Mouse (Mus musculus): ENCODE measurements around the gene Swsap1. TPM values are rescaled to one million over a fixed set of nuclear protein-coding genes. Genes with fewer than 3 reads are reported as not detected.

The Swsap1 gene
- total RNA-seq, 2 experiments from 2014 or later, result 2.7 to 3.6 TPM

DNA sequence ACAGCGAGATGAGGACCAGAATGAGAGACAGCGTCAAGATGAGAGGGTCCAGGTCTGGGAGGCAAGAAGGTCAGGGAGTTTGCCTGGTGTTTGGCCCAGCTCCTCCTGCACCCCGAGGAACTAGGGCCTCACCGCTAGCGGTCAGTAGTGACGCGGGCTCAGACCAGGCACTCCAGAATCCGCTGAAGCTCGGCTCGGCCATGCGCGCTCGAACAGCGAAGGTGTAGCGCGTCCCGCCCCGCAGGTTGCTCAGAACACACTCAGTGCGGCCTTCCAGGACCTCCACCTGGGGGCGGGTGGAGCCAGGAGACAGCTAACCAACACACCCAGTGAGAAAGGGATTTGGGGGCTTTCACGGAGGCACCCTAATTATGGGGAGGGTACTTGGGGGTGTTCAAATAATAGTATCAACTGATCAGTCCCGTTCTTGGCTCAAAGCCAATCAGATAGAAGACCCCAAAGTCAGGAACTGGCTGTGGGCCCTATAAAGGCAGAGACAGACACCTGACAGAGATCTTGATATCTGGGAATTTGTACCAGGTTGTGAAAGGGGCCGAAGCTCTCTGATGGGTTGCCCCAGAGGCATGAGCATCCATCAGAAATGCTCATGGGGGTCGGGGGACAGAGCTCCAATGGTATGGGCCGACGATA lies 5.1 kb downstream of the Swsap1 start:
- DNase-seq, result no peak
- intact Hi-C loops (cut with DNase I; ENCODE audit: low total_unique reads), result no loop called here

DNA sequence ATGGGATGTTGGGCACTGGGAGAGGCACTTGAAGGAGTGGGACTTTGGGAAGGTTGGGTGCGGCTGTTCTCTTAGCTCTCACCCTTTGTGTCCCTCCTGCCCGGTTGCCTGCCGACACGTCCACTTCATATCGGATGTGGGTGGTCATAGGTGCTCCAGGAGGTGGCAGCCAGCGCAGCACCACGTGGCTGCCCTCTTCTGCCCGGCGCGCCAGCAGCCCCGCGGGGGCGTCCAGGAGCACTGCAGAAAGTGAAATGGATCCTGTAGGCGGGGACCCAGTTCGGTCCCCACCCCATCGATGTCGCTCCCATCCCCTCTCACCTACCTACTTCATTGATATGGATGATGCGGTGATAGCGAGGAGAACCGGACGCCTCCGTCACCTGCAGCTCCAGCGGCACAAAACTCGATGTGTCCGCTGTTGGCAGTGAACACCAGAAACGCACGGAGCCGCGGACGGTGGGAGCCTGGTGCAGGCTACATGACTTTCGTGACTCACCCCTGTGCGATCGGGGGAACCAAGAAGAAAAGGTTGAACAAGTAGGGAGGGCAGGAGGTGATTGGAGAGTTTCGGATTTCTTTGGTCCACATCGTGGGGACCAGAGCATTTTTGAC lies 5.9 kb downstream of the Swsap1 start:
- no peak for DNase-seq
- intact Hi-C loops (cut with DNase I; ENCODE audit: low total_unique reads), result no loop called here

DNA sequence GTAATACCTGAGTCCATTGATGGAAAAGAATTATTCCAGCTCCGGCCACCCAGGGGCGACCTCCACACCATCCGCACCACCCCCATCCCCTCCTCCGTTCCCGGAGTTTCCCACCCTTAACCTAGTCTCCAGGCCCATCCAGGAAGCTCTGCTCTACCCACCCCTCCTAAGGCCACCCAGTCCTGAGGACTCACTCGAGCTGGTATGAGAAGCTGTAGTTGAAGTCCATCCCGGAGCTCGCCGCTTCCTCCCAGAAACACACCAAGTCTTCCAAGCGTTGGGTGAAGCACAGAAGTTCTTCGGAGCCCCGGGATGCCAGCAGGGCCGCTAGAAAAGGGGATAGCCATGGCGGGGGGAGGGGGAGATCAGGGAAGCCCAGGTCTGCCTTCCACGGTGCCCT lies 6.5 kb downstream of the Swsap1 start:
- DNase-seq, result no peak
- intact Hi-C loops (cut with DNase I; ENCODE audit: low total_unique reads), result no loop called here

DNA sequence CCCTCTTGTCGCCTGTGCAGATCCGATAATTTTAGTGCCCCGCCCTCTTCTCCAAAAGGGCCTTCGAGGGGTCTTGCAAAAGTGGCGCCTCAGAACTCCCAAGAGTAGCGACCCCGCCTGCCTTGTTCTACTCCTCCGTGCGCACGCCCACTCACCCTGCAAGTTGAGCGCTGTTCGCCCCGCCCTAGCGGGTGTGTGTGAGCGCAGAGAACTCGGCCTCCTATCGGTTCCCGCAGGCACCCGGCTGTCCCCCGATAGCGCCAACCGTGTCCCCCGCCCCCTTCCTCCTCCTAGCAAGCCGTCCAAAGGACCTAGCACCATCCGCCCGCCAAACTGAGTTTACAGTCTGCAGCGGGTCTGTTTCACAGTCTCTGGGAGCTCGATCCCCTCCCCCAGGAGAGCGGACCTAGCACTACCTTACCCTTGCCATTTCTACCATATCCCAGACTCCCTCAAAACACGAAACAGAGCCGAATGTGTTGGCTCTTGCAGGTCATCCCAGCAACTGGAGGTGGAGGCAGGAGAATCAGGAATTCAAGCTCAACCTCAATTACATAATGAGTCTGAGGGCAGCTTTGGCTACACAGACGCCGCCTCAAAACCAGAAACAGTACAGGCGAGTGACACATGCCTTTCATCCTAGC lies 7.0 kb downstream of the Swsap1 start:
- intact Hi-C loops (cut with DNase I; ENCODE audit: low total_unique reads), result no loop called here
- peak; percentile 68 for DNase-seq

DNA sequence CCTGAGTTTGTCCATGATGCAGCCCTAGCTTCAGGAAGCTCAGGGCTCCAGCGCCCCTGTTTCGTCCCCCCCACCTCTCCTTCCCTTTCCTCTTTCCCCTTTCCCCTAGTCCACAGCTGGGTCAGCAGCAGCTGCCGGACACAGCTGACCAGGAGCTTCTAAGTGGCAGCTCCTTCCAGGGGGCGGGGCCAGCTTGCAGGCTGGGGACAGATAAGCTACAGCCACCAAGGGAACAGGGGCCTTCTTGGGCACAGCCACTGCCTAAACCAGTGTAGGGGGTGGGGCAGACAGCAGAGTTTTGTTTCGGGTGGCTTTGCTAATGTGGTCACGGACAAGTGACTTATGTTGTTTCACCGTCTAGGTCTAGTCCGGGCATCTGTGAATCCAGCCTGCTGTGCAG lies 7.9 kb downstream of the Swsap1 start, which contains the start of gene Epor:
Gene Epor, minus strand, starts transcription at position 90 of the 400 bp plus-strand sequence.
- intact Hi-C loops (cut with DNase I; ENCODE audit: low total_unique reads), result no loop called here
- peak; percentile 79 for DNase-seq

DNA sequence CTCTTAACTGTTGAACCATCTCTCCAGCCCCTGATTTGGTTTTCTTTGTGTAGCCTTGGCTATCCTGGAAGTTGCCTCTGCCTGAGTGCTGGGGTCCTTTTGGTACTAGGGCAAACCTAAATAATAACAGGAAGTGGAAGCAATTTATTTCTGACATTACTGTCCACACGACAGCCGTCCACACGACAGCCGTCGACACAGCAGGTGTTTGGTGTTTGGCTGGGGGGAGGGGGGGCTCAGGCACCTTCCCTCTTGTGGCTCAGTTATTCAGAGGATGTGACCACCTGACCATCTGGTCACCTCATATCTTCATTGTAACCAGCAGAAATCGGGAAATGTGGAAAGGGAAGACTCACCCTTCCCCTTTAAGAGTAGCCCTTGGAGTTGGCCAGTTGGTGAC lies 13.3 kb downstream of the Swsap1 start:
- DNase-seq, result no peak
- intact Hi-C loops (cut with DNase I; ENCODE audit: low total_unique reads), result no loop called here

DNA sequence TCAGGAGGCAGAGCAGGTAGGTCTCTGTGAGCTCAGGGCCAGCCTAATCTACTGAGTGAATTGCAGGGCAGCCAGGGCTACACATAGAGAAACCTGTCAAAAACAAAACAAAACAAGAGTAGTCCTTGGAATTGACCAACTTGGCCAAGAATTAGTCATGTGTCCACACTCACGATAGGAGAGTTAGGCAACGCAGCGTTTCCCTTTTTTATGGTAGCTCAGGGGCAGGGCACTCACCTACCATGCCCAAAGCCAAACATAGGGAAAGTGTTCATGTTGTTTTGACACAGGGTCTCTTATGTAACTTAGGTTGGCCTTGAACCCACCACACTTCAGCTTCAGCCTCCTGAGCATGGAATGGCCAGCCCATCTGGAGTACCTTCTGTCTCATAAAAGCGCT lies 13.7 kb downstream of the Swsap1 start:
- intact Hi-C loops (cut with DNase I; ENCODE audit: low total_unique reads), result no loop called here
- no peak for DNase-seq

DNA sequence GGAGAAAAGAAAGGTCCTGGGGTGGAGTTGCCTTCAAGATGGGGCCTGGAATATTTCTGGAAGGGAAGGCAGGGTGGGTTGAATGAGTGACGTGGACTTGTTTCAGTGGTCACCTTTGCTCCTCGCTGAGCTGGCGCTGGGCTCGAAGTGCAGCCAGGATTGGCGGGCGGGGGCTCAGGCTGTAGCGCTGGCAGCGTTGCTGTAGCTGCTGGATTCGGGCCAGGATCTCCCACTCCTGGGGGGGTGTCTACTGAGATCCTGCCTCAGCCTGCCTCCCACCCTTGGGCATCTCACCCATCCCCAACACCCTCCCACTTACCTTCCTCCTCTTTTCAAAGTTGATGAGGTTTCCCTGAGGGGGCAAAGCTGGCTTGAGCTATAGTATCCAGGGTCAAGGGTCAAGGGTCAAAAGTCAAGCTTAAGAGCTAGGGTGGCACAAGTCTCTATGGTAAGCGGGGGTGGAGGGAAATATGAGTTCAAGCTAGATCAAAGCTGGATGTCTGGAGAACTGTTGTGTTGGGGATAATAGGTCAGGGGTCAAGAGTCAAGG lies 21.1 kb downstream of the Swsap1 start:
- DNase-seq, result no peak
- intact Hi-C loops (cut with DNase I; ENCODE audit: low total_unique reads), result loop anchor here (10.0 kb wide), 1 partner anchor 168 kb away; no protein-coding TSS in a partner anchor

DNA sequence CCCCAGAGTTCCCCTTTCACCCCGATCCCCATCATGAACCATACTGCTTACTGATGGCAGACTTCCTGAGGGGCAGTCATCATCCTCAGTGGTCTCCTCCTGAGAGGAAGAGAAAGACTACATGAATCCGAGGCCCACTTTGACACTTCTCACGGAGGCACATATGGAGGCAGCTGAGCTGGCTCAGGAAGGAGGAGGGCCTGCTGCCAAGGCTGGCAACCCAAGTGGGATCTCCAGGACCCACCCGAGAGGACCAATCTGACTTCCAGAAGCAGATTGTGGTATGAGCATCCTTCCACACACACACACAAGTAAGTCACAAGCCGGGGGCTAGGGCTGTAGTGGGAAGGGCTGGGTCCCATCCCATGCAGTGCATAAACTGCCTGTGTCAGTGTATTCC lies 21.8 kb downstream of the Swsap1 start:
- intact Hi-C loops (cut with DNase I; ENCODE audit: low total_unique reads), result loop anchor here (10.0 kb wide), 1 partner anchor 167 kb away; no protein-coding TSS in a partner anchor
- DNase-seq, result no peak

DNA sequence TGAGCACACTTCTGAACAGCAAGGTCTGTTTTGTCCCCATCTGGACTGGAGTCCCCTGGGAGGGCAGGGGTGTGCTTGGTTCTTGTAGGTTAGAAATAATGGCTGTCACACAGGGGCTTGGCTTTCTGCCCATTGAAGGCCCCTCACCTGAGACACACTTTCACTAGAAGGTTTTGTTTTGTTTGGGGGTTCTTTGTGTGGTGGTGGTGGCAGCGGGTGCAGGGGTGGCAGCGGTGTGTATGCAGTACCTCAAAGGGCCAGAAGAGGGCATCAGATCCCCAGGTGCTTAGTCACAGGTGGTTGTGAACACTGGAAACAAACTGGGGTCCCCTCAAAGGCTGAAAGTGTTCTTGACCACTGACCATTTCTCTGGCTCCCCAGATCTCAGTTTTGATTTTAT lies 22.4 kb downstream of the Swsap1 start:
- no peak for DNase-seq
- intact Hi-C loops (cut with DNase I; ENCODE audit: low total_unique reads), result loop anchor here (10.0 kb wide), 1 partner anchor 167 kb away; no protein-coding TSS in a partner anchor

DNA sequence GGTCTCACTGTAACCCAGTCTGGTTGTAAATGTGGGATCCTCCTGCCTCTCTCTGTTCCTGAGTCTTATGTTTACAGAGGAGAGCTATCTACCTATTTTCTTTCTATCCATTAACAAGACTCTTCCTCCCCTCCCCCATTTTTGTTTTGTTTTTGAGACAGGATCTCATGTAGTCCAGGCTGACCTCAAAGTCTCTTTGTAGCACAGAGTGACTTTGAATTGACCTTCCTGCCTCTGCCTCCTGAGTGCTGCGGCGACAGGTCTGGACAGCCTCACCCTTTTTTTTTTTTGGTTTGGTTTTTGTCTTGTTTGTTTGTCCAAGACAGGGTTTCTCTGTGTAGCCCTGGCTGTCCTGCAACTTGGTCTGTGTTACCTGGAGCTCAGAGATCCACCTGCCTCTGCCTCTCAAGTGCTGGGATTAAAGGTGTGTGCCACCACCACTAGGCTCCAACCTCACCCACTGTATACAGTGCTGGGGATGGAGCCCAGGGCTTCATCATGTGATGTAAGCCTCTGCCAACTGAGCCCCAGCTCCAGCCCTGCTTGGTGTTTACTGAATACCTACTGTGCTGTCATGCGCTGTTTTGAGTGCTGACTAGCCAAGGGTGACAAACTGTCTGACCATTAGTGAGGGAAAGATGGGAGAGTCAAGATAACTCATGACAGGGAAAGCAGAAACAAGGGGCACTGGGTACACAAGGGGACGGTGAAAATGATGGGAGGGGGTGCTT lies 23.0 kb downstream of the Swsap1 start:
- no peak for DNase-seq
- intact Hi-C loops (cut with DNase I; ENCODE audit: low total_unique reads), result loop anchor here (10.0 kb wide), 1 partner anchor 166 kb away; no protein-coding TSS in a partner anchor

DNA sequence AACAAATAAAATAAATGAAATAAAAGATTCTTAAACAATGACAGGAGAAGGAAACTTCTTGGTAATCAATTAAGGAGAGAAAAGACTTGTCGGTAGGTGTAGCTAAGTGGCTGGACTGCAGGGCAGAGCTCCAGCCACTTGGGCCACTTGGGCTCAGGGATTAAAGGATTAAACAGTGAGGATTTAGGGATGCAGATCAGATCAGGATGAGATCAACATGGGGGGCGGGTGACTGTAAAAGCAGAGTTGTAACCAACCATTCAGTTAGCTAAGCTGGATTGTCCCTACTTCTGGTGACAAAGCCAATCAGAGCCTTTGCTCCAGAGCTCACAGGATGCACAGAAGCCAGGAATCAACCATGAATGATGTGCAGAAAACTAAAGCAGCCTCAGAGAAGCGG lies 28.4 kb downstream of the Swsap1 start:
- intact Hi-C loops (cut with DNase I; ENCODE audit: low total_unique reads), result no loop called here
- no peak for DNase-seq

DNA sequence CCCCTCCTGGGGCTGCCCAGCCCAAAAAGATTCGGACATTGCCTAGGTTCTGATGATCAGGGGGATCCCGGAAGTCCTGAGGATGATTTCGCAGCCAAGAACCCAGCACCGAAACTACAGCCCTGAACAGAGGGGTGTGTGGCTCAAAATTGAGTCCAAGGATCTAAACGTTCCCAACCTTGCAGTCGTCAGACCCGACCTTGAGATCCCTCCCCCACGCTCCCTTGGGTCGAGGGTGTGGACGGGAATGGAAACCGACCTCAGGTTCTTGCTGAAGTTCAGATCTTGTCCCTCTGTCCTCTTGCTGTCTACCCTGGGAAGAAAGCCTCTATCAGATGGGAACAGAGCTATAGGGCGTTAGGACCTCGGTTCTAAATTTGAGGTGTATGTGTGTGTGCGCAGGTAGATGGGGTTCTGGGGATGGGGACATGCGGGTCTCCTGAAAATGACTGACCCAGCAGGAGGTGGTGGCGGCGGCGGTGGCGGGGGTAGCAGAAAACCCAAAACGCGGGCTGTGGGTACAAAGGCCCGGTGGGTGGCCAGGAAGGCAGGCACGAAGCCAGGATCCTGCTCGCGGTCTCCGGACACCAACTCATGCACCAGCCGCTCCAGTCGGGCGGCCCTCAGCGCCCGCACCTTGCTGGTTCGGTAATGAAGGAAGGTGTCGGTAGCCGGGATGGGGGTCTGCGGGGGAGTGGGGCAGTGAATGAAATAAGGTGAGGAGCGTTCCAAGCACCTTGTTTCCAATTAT lies 32.2 kb downstream of the Swsap1 start:
- intact Hi-C loops (cut with DNase I; ENCODE audit: low total_unique reads), result no loop called here
- DNase-seq, result no peak

DNA sequence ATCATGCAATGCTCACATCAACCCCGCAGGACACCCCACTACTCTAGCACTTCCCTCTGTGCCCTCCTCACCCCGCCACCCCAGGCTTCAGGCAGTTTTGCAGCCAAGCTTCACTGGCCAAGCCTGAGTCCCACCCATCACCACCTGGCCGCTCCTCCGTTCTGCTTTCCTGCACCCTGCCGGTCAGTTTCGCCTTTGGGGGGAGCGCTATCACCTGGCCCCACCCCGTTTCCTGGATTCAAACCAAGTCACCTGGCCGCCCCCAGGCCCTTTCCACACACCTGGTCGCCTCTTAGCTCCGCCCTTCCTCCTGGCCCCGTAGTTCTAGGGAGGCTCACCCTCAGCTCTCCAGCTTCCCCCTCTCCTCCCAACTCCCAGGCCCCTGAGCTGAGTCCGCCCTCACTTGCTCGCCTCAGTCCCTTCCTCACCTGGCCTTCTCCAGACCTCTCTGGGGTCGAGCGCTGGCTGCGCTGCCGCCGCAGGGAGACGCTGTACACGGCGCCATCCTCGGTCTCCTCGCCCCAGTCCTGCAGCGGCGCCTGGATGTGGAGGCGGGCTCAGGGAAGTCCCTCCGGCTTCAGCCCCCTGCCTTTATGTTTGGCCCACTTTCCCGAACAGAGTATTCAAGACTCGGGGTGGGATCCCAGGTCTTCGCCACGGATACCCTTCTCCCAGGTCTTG lies 33.0 kb downstream of the Swsap1 start:
- DNase-seq, result no peak
- intact Hi-C loops (cut with DNase I; ENCODE audit: low total_unique reads), result no loop called here

DNA sequence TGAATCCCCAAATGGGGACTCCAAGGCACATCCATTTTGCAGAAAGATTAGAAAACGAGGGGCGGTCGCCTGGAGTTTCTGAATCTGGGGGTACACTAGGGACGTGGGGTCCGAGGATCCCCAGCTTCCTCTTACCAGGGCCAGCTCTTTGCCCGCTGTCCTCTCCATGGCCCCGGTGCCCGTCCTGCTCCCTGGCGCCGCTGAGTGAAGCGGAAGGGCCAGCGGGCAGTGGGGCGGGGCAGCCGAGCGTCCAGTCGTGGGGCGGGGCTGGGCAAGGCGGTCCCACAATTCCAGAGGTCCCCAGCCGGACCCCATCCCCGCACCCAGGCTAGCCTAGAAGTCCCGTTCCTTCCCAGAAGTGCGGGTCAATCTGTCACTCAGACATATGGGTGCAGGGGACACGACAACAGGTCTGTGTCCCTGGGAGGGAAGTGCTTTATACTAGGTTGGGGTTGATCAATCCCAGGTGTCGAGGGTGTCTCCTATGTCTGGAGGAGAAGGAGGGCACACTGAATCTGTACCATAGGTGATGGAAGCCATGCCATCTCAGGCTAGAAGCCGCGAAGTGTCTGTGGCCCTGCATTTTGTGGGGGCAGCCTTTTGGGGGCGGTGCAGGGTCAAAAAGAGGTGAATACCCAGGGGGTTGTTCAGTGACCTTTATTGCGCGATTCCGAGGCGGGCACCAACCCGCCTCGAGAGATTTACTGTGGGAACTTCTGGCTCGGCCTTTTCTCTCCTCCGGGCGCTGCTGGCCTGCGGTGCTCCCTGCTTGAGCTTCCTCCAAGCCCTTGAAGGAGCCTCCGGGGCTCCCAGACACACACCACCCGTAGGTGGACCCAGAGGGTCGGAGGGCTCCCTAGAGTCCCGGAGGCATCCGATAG lies 33.9 kb downstream of the Swsap1 start, which contains the start of gene Rgl3:
Gene Rgl3, minus strand, starts transcription at position 217 of the 881 bp plus-strand sequence.
- peak; percentile 57 for DNase-seq
- intact Hi-C loops (cut with DNase I; ENCODE audit: low total_unique reads), result no loop called here

DNA sequence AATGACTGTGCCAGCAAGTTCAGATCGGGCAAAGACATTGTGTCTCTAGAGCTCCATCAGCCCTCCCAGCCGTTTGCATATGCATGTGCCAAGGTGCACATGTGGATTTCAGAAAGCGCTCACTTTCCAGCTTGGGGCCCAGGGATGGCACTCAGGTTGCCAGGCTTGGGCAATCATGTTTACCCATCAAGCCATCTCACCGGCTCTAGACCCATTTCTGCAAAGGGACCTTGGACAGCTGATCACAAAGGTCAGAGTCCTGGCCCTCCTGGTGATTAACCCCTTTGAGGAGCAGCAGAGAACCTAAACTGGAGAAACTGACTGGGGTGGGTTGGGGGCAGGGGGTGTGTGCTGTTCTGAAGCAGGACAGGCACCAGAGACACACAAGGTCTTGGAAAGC lies 36.7 kb downstream of the Swsap1 start:
- DNase-seq, result no peak
- intact Hi-C loops (cut with DNase I; ENCODE audit: low total_unique reads), result no loop called here

DNA sequence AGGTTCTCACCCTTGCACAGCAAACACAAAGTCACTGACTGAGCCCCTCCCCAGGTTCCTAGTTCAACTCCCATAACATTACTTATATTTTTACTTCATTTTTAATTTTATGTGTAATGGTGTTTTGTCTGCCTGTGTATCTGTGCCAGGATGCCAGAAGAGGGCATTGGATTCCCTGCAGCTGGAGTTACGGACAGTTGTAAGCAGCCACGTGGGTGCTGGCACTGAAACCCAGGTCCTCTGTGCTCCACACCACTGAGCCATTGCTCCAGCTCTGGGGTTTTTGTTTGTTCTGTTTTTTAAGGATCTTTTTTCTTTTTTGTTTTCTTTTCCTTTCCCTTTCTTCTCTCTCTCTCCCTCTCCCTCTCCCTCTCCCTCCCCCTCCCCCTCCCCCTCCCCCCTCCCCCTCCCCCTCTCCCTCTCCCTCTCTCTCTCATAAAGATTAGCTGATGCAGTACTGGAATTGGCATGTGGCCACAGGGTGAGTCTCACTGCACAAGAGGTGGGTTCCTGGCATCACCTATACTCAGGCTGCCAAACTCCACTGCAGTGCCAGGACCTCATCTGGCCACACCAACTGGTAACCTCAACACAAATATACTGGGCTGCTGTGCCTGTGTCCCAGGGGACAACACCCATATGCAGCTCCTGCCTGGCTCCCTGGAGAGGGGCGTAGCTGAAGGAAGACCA lies 40.8 kb downstream of the Swsap1 start:
- DNase-seq, result no peak

More for the DNA sequence above, 40.8 kb downstream of the Swsap1 start:
- intact Hi-C loops (cut with DNase I; ENCODE audit: low total_unique reads), result no loop called here
